Mouse (Mus musculus): ENCODE results near the gene Kdm2b.

GRCm38 (mm10) chr5:122824450-122824849 lies 165.2 kb downstream of the Kdm2b start:
- TF ChIP-seq POLR2A (IDR thresholded peaks at IDR 0.05; ENCODE audit: borderline replicate concordance, extremely low read depth, insufficient read depth, insufficient read length, poor library complexity, severe bottlenecking) (no peak), CTCF (IDR thresholded peaks at IDR 0.05; ENCODE audit: borderline replicate concordance, extremely low read depth, insufficient read depth, insufficient read length) (no peak)
